Mouse (Mus musculus) stomach, postnatal 0 days (tissue): ENCODE results near the gene Ywhae.

ENCODE experiments used
- CTCF ChIP-seq: IDR thresholded peaks from 2 replicates; pipeline ENCODE4 v1.5.1; 2016; ENCODE audit warnings: antibody characterized with exemption, low read depth, mild to moderate bottlenecking, moderate library complexity
- EP300 ChIP-seq: optimal IDR thresholded peaks from 2 replicates; pipeline ENCODE3; 2016; ENCODE audit warnings: antibody characterized with exemption

DNA sequence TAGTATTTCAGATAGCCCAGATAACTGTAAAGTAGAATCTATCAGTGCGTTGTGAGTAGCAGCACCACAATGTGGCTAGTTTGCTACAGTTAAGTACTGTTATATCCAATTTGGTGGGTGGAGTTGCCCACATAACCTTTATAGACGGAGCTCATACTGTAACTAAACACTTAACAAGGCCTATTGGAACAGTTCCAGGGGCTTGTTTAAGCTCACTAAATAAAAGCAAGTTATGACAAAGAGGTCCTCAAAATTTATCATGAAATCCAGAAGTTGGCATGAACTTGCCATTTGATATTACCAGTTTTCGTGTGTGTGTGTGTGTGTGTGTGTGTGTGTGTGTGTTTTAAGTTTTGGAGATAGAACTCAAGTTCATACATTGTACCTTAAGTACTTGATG, 7.5 kb downstream of the Ywhae start:
- TF ChIP-seq EP300 (no peak), CTCF (no peak)
